Comparison of ENCODE assay signal across 8 mouse cellular contexts in genomic region chr1:175936282-175936737, GRCm38 (mm10). TPM values are rescaled to one million over a fixed set of nuclear protein-coding genes. Genes with fewer than 3 reads are reported as not detected.
DNase-seq lines count a peak whose midpoint lies in the region; ATAC-seq and TF ChIP-seq lines count a peak whose summit lies in the region.

No protein-coding gene starts in this region.

- TF ChIP-seq POLR2A in cerebellum, adult 2 months (IDR thresholded peaks at IDR 0.05; ENCODE audit: borderline replicate concordance, insufficient read depth, low read length): no peak
- no peak for TF ChIP-seq POLR2A in lung, adult 2 months (IDR thresholded peaks at IDR 0.05; ENCODE audit: borderline replicate concordance, extremely low read depth, low read depth, low read length)

- peak overlapping the region; percentile 27; the same call in 1 of the 2 replicates for H3K4me2 ChIP-seq in forebrain, embryonic 16.5 days (ENCODE audit: low read length)

- DNase-seq in WW6 (ENCODE audit: low read depth, low spot score): peak; percentile 67
- DNase-seq in cerebellum, adult 2 months: peak; percentile 73 to 81
- DNase-seq in hindbrain, embryonic 10.5 days (ENCODE audit: low spot score): peak; percentile 65
- DNase-seq in layer of hippocampus, adult 8-10 months (ENCODE audit: low spot score in 2 of 2): peak; percentile 48 to 70
- peak; percentile 23 for DNase-seq in lung, adult 2 months

- peak; percentile 79 for TF ChIP-seq CTCF in cerebellum, adult 2 months (IDR thresholded peaks at IDR 0.05; ENCODE audit: borderline replicate concordance, insufficient read depth, low read depth, low read length)
- peak; percentile 35; the same call in 1 of the 2 replicates for TF ChIP-seq CTCF in lung, adult 2 months (IDR thresholded peaks at IDR 0.05; ENCODE audit: insufficient read depth, low read length)

- no peaks in the 10 kb centered on the region for H3K9me3 ChIP-seq in forebrain, embryonic 16.5 days (ENCODE audit: control insufficient read depth, low read length)
- no peaks in the 10 kb centered on the region for H3K9me3 ChIP-seq in hindbrain, embryonic 10.5 days

- peak overlapping the region; percentile 14; the same call in 1 of the 2 replicates for H3K9ac ChIP-seq in forebrain, embryonic 16.5 days (replicated peaks; ENCODE audit: low read depth, low read length)

- no peak overlapping the region for H3K27ac ChIP-seq in cerebellum, adult 2 months (ENCODE audit: insufficient read depth, low read length)
- H3K27ac ChIP-seq in forebrain, embryonic 16.5 days (ENCODE audit: low read length): no peak overlapping the region
- H3K27ac ChIP-seq in hindbrain, embryonic 10.5 days: no peak overlapping the region

- no peaks in the 10 kb centered on the region for H3K27me3 ChIP-seq in cerebellum, adult 2 months (ENCODE audit: control insufficient read depth, insufficient read depth, low read length)
- no peaks in the 10 kb centered on the region for H3K27me3 ChIP-seq in forebrain, embryonic 16.5 days (replicated peaks; ENCODE audit: control insufficient read depth, insufficient read depth, low read length)
- H3K27me3 ChIP-seq in hindbrain, embryonic 10.5 days (ENCODE audit: insufficient read depth, poor library complexity, severe bottlenecking): no peaks in the 10 kb centered on the region

- 8% methylated on average over 11 of the region's 11 CpGs for WGBS in cerebellum, adult 2 months
- 12% methylated on average over 11 of the region's 11 CpGs for WGBS in forebrain, embryonic 16.5 days
- WGBS in hindbrain, embryonic 10.5 days: 12% methylated on average over 11 of the region's 11 CpGs
- 10% methylated on average over 11 of the region's 11 CpGs for WGBS in lung, adult 2 months

- peak overlapping the region; percentile 50 for H3K4me3 ChIP-seq in cerebellum, adult 2 months (replicated peaks; ENCODE audit: insufficient read depth, low read depth, low read length)
- no peak overlapping the region for H3K4me3 ChIP-seq in forebrain, embryonic 16.5 days (replicated peaks; ENCODE audit: low read length)
- peak overlapping the region; percentile 33 for H3K4me3 ChIP-seq in hindbrain, embryonic 10.5 days
- no peak overlapping the region for H3K4me3 ChIP-seq in lung, adult 2 months (replicated peaks; ENCODE audit: extremely low read depth, low read depth, low read length)

- H3K4me1 ChIP-seq in cerebellum, adult 2 months (ENCODE audit: control insufficient read depth, insufficient read depth, low read length): peaks cover 3% of the 10 kb centered on the region; the same call in 1 of the 2 replicates
- 0 out of 2 replicates have a peak, but pooled peaks cover 2% of the 10 kb centered on the region for H3K4me1 ChIP-seq in forebrain, embryonic 16.5 days (replicated peaks; ENCODE audit: control insufficient read depth, insufficient read depth, low read length)
- no peaks in the 10 kb centered on the region for H3K4me1 ChIP-seq in hindbrain, embryonic 10.5 days (replicated peaks)
- H3K4me1 ChIP-seq in lung, adult 2 months (ENCODE audit: control insufficient read depth, insufficient read depth, low read length): no peaks in the 10 kb centered on the region; the same call in 1 of the 2 replicates

- ATAC-seq in forebrain, embryonic 16.5 days: peak; percentile 84
- 0 out of 2 replicates have a peak, but pooled peaks have one; percentile 17 for ATAC-seq in neutrophil, adult 5-6 weeks (ENCODE audit: extremely low read depth, insufficient number of reproducible peaks, low FRiP score, poor library complexity, severe bottlenecking)
- ATAC-seq in inflammation-experienced regulatory T-cells, adult 6 months: no peak

- no peaks in the 10 kb centered on the region for H3K36me3 ChIP-seq in forebrain, embryonic 16.5 days (ENCODE audit: control insufficient read depth, insufficient read depth)
- H3K36me3 ChIP-seq in hindbrain, embryonic 10.5 days: no peaks in the 10 kb centered on the region

RNA-seq across cellular contexts. Expression of gene Gm38100, which starts 16.2 kb away (rescaled TPM):
- not detected in 2 replicates for polyA plus RNA-seq in cerebellum, adult 2 months (2012; rRNA removed)
- polyA plus RNA-seq in forebrain, embryonic 16.5 days (2015; fragmentation: Nextera tagmentation; extraction: Ambion mirVana): 0.27 TPM in 1 of 2 replicates, not detected in the other
- 0.17 and 0.18 TPM in 2 replicates for polyA plus RNA-seq in hindbrain, embryonic 10.5 days (2016; fragmentation: Nextera tagmentation; extraction: Ambion mirVana)
- not detected for total RNA-seq in layer of hippocampus, adult 8-10 months (2022)
- not detected in 2 replicates for polyA plus RNA-seq in lung, adult 2 months (2012; rRNA removed)
- total RNA-seq in neutrophil, adult 5-6 weeks (2017): not detected in 2 replicates
- not detected for polyA plus RNA-seq in inflammation-experienced regulatory T-cells, adult 6 months (2017; shearing (Covaris generic))

RNA-seq across cellular contexts. Expression of gene Rbm8a2, which starts 42.6 kb away (rescaled TPM):
- polyA plus RNA-seq in cerebellum, adult 2 months (2012; rRNA removed): 1.2 and 1.4 TPM in 2 replicates
- polyA plus RNA-seq in forebrain, embryonic 16.5 days (2015; fragmentation: Nextera tagmentation; extraction: Ambion mirVana): 0.47 and 0.48 TPM in 2 replicates
- polyA plus RNA-seq in hindbrain, embryonic 10.5 days (2016; fragmentation: Nextera tagmentation; extraction: Ambion mirVana): 0.63 and 0.73 TPM in 2 replicates
- not detected for total RNA-seq in layer of hippocampus, adult 8-10 months (2022)
- polyA plus RNA-seq in lung, adult 2 months (2012; rRNA removed): not detected in 2 replicates
- total RNA-seq in neutrophil, adult 5-6 weeks (2017): not detected in 2 replicates
- polyA plus RNA-seq in inflammation-experienced regulatory T-cells, adult 6 months (2017; shearing (Covaris generic)): 1 to 10 TPM in 1 of 3 experiments, under 1 TPM in 2; 0.63 to 2.5 (median 0.72) TPM

RNA-seq across cellular contexts. Expression of gene Exo1, which starts 55.9 kb away (rescaled TPM):
- polyA plus RNA-seq in cerebellum, adult 2 months (2012; rRNA removed): 0.32 and 0.49 TPM in 2 replicates
- 20.4 and 28.5 TPM in 2 replicates for polyA plus RNA-seq in forebrain, embryonic 16.5 days (2015; fragmentation: Nextera tagmentation; extraction: Ambion mirVana)
- 85.3 and 130 TPM in 2 replicates for polyA plus RNA-seq in hindbrain, embryonic 10.5 days (2016; fragmentation: Nextera tagmentation; extraction: Ambion mirVana)
- total RNA-seq in layer of hippocampus, adult 8-10 months (2022): 1 to 10 TPM in 1 of 4 experiments, under 1 TPM in 3; 0.45 to 1.4 (median 0.78) TPM
- polyA plus RNA-seq in lung, adult 2 months (2012; rRNA removed): 0.08 and 0.19 TPM in 2 replicates
- 1.4 and 2.1 TPM in 2 replicates for total RNA-seq in neutrophil, adult 5-6 weeks (2017)
- polyA plus RNA-seq in inflammation-experienced regulatory T-cells, adult 6 months (2017; shearing (Covaris generic)): 10 to 100 TPM in 1 of 3 experiments, 1 to 10 TPM in 2; 2.4 to 24.1 (median 2.8) TPM

Comparison
In these comparisons a context has a peak if more than half of its experiments do, and no peak if none do; other contexts are left out.
1. DNase-seq: peak in every context shown above with its lines; median percentile 77 in cerebellum, adult 2 months; 67 in WW6; 65 in hindbrain, embryonic 10.5 days; 59 in layer of hippocampus, adult 8-10 months; 23 in lung, adult 2 months.
2. H3K4me3 ChIP-seq: peak in cerebellum, adult 2 months (single experiment) and hindbrain, embryonic 10.5 days (single experiment); none in forebrain, embryonic 16.5 days (single experiment) and lung, adult 2 months (single experiment).